Mouse (Mus musculus) urinary bladder, postnatal 10 days (tissue): ENCODE measurements around the gene Nfib.

Experiments
- DNase-seq: peaks from one replicate; pipeline ENCODE4 v3.0.0; 2022; ENCODE audit warnings: low spot score

Gene Nfib

GRCm38 (mm10) chr4:82704841-82705794, at the start of gene Nfib:
Gene Nfib (minus strand): TSS chr4:82705750.
- DNase-seq = no peak

GRCm38 (mm10) chr4:82735764-82736163, 30.2 kb upstream of the Nfib start:
- DNase-seq = no peak

GRCm38 (mm10) chr4:82734765-82735481, 29.4 kb upstream of the Nfib start:
- no peak for DNase-seq

- DNase-seq = no peak
Observed at GRCm38 (mm10) chr4:82734348-82734747, 28.8 kb upstream of the Nfib start.

GRCm38 (mm10) chr4:82733636-82734035, 28.1 kb upstream of the Nfib start:
- DNase-seq = no peak

GRCm38 (mm10) chr4:82730248-82730887, 24.8 kb upstream of the Nfib start:
- DNase-seq = no peak

- no peak for DNase-seq
Observed at GRCm38 (mm10) chr4:82724058-82724457, 18.5 kb upstream of the Nfib start.

- no peak for DNase-seq
Observed at GRCm38 (mm10) chr4:82723048-82723447, 17.5 kb upstream of the Nfib start.

GRCm38 (mm10) chr4:82715833-82716232, 10.3 kb upstream of the Nfib start:
- no peak for DNase-seq

- DNase-seq = no peak
Observed at GRCm38 (mm10) chr4:82711611-82712295, 6.2 kb upstream of the Nfib start.

GRCm38 (mm10) chr4:82709666-82710065, 4.1 kb upstream of the Nfib start:
- no peak for DNase-seq

GRCm38 (mm10) chr4:82706012-82706411, 462 bp upstream of the Nfib start:
- DNase-seq = no peak

- DNase-seq = no peak
Observed at GRCm38 (mm10) chr4:82704079-82704830, 1.3 kb downstream of the Nfib start.

- no peak for DNase-seq
Observed at GRCm38 (mm10) chr4:82702808-82703207, 2.7 kb downstream of the Nfib start.

GRCm38 (mm10) chr4:82699504-82699903, 6.0 kb downstream of the Nfib start:
- DNase-seq = no peak

GRCm38 (mm10) chr4:82698616-82699015, 6.9 kb downstream of the Nfib start:
- no peak for DNase-seq

GRCm38 (mm10) chr4:82697151-82697550, 8.4 kb downstream of the Nfib start:
- DNase-seq = no peak

GRCm38 (mm10) chr4:82695760-82696501, 9.6 kb downstream of the Nfib start:
- no peak for DNase-seq

GRCm38 (mm10) chr4:82692009-82692326, 13.6 kb downstream of the Nfib start:
- DNase-seq = no peak

GRCm38 (mm10) chr4:82691126-82692008, 14.2 kb downstream of the Nfib start:
- no peak for DNase-seq
